Mouse (Mus musculus) gastrocnemius, adult 2 months (tissue): ENCODE results near the gene Gm11099. TPM values are rescaled to one million over a fixed set of nuclear protein-coding genes. Genes with fewer than 3 reads are reported as not detected.

ENCODE experiments used
- DNase-seq: peaks from one replicate; pipeline ENCODE4 v3.0.0; 2022
- H3K27ac ChIP-seq: fragments of 200-600 bp; 2 replicates; pipeline ENCODE4 v1.8.1; 2022; ENCODE audit warnings: mild to moderate bottlenecking
- H3K4me3 ChIP-seq: fragments of 200-600 bp; 2 replicates; pipeline ENCODE4 v1.8.1; 2022; ENCODE audit warnings: mild to moderate bottlenecking, moderate library complexity
- CTCF ChIP-seq: fragments of 200-600 bp; IDR thresholded peaks from 2 replicates; pipeline ENCODE4 v1.8.1; 2022; ENCODE audit warnings: antibody characterized with exemption, mild to moderate bottlenecking, moderate library complexity
- intact Hi-C: fragments of 180-260 bp; cut with DNase I; formaldehyde crosslinking; loops from one replicate; pipeline ENCODE4 v1.15.1; 2025
- total RNA-seq, 2 experiments: library from RNA; stranded (reverse); gene quantifications; 2 replicates each; pipeline ENCODE4 v1.2.3; 2021

Gene Gm11099
- total RNA-seq, 2 experiments from 2014 or later = not detected

GRCm38 (mm10) chr2:58918351-58918750 is 59.1 kb downstream of the Gm11099 start:
- Histone ChIP-seq H3K4me3 (no peak overlapping the region), H3K27ac (no peak overlapping the region)
- DNase-seq = no peak
- intact Hi-C loops = no loop called here
- TF ChIP-seq CTCF = no peak

GRCm38 (mm10) chr2:58925551-58925950 is 66.3 kb downstream of the Gm11099 start:
- Histone ChIP-seq H3K27ac (no peak overlapping the region), H3K4me3 (no peak overlapping the region)
- TF ChIP-seq CTCF = no peak
- intact Hi-C loops = no loop called here
- no peak for DNase-seq

GRCm38 (mm10) chr2:58941361-58941760 is 82.1 kb downstream of the Gm11099 start:
- no peak for TF ChIP-seq CTCF
- H3K27ac ChIP-seq = no peak overlapping the region
- intact Hi-C loops = no loop called here

GRCm38 (mm10) chr2:58948796-58949195 is 89.6 kb downstream of the Gm11099 start:
- intact Hi-C loops = no loop called here
- no peak for TF ChIP-seq CTCF
- DNase-seq = no peak
- Histone ChIP-seq H3K4me3 (no peak overlapping the region), H3K27ac (no peak overlapping the region)

More at GRCm38 (mm10) chr2:58941361-58941760, 82.1 kb downstream of the Gm11099 start:
- no peak for DNase-seq
- no peak overlapping the region for H3K4me3 ChIP-seq

GRCm38 (mm10) chr2:58952101-58952500 is 92.9 kb downstream of the Gm11099 start:
- TF ChIP-seq CTCF = no peak
- Histone ChIP-seq H3K27ac (no peak overlapping the region), H3K4me3 (no peak overlapping the region)
- intact Hi-C loops = no loop called here
- no peak for DNase-seq

- no peak for DNase-seq
- Histone ChIP-seq H3K27ac (no peak overlapping the region), H3K4me3 (no peak overlapping the region)
- no peak for TF ChIP-seq CTCF
- intact Hi-C loops = no loop called here
Observed at GRCm38 (mm10) chr2:58956351-58956750, 97.1 kb downstream of the Gm11099 start.

GRCm38 (mm10) chr2:58956770-58957300 is 97.6 kb downstream of the Gm11099 start:
- no peak overlapping the region for H3K4me3 ChIP-seq
- no peak for TF ChIP-seq CTCF
- no peak for DNase-seq
- intact Hi-C loops = no loop called here
- no peak overlapping the region for H3K27ac ChIP-seq
